Mouse (Mus musculus): ENCODE measurements around the gene Tpbg.

DNA sequence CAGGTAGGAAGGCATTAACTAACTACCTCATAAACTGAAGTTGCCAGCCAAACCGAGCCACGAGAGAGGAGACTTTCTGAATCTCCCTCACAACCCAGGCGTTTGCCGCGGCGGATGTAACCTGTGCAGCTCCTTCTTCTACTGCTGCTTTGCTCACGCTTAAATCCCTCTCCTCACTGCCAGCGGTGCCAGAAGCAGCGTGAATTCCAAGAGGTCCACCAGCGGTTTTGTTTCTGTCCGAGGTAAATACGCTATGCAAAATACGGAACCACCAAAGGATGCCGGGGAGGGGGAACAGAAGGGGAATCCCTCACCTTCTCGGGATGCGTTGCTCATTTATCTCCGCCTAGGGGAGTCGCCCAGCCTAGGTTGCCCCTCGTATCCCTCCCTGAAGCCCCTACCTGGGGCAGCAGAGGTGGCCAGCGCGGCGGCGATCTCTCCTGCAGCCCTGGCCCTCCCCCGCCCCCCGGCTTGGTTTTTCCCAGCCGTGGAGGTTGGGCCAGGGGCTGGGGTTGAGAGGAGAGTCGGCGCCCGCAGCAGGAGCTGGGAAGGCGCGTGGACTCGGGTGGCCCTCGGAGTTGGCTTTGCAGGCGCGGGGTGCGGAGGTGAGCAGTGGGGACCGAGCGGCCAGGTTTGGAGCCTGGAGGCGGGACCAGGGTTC lies at the start of gene Tpbg:
- TF ChIP-seq ZMIZ1 (IDR thresholded peaks at IDR 0.05; ENCODE audit: low read depth, low read length) = no peak
- no peak for TF ChIP-seq ZNF384 (IDR thresholded peaks at IDR 0.05; ENCODE audit: low read depth, low read length)
- no peak for TF ChIP-seq RAD21 (IDR thresholded peaks at IDR 0.05; ENCODE audit: low read depth, low read length)
- no peak for TF ChIP-seq MAX (IDR thresholded peaks at IDR 0.05; ENCODE audit: low read length)
- TF ChIP-seq NELFE (IDR thresholded peaks at IDR 0.05; ENCODE audit: low read depth, low read length) = no peak
